Mouse (Mus musculus) G1E (cell line): ENCODE results near the gene Pdpk1. TPM values are rescaled to one million over a fixed set of nuclear protein-coding genes. Genes with fewer than 3 reads are reported as not detected.
A peak's percentile ranks its signal among the peaks of the same experiment; 100 is the strongest.

Experiments used
- ATAC-seq: 2 replicates; pipeline ENCODE4 v1.8.0; 2016; ENCODE audit warnings: mild to moderate bottlenecking; ENCODE audit not compliant: insufficient number of reproducible peaks, poor library complexity, low FRiP score, severe bottlenecking; ENCODE audit errors: extremely low read depth
- DNase-seq: peaks from one replicate; pipeline ENCODE4 v3.0.0; 2012; ENCODE audit warnings: low spot score
- H3K27me3 ChIP-seq: 2 replicates; pipeline ENCODE4 v1.6.1; 2012; ENCODE audit warnings: mild to moderate bottlenecking, low read length, inconsistent platforms; ENCODE audit not compliant: insufficient read depth
- H3K36me3 ChIP-seq: replicated peaks from 2 replicates; pipeline ENCODE3; 2012; ENCODE audit warnings: mild to moderate bottlenecking, inconsistent platforms
- H3K4me1 ChIP-seq: 2 replicates; pipeline ENCODE4 v1.6.1; 2012; ENCODE audit warnings: low read depth, low read length, inconsistent platforms, mixed read lengths; ENCODE audit not compliant: insufficient read depth
- H3K4me3 ChIP-seq: 2 replicates; pipeline ENCODE4 v1.5.1; 2012; ENCODE audit warnings: low read depth, mild to moderate bottlenecking, inconsistent platforms, low read length, moderate library complexity, mixed read lengths
- H3K9me3 ChIP-seq: replicated peaks from 2 replicates; pipeline ENCODE4 v1.6.1; 2012; ENCODE audit warnings: inconsistent platforms
- CTCF ChIP-seq: IDR thresholded peaks from 2 replicates; pipeline ENCODE4 v1.5.1; 2012; ENCODE audit warnings: low read depth, low read length, inconsistent platforms, mixed read lengths
- GATA1 ChIP-seq: IDR thresholded peaks from 2 replicates; pipeline ENCODE4 v1.6.1; 2012; ENCODE audit warnings: borderline replicate concordance, low read length, inconsistent platforms, mixed read lengths
- GATA2 ChIP-seq: IDR thresholded peaks from 2 replicates; pipeline ENCODE4 v1.6.1; 2012; ENCODE audit warnings: low read depth, low read length, inconsistent platforms, borderline replicate concordance
- POLR2AphosphoS5 ChIP-seq: IDR thresholded peaks from 2 replicates; pipeline ENCODE4 v1.6.1; 2012; ENCODE audit warnings: low read depth, low read length, inconsistent platforms; ENCODE audit not compliant: insufficient replicate concordance
- TAL1 ChIP-seq: conservative IDR thresholded peaks from 2 replicates; pipeline ENCODE4 v1.6.1; 2012; ENCODE audit warnings: low read depth, low read length, inconsistent platforms, mixed read lengths
- polyA plus RNA-seq: library from polyadenylated mRNA; stranded (reverse); fragments of >175 nt; gene quantifications from 2 replicates; pipeline ENCODE4 v1.2.3, GENCODE M21; 2012
- total RNA-seq, 2 experiments: library from RNA; stranded (forward) in 1 of 2; stranded (reverse) in 1 of 2; fragments of 200-1000 nt in 1 of 2; fragments of >200 nt in 1 of 2; fragmentation: Nextera tagmentation in 1 of 2; gene quantifications; 2 replicates each; pipeline ENCODE4 v1.2.3; 2014 to 2017

The Pdpk1 gene
- total RNA-seq (2014; fragmentation: Nextera tagmentation) (58.6 and 58.8 TPM in 2 replicates), total RNA-seq (2017) (48.3 and 63.3 TPM in 2 replicates), polyA plus RNA-seq (27.0 and 47.8 TPM in 2 replicates)

DNA sequence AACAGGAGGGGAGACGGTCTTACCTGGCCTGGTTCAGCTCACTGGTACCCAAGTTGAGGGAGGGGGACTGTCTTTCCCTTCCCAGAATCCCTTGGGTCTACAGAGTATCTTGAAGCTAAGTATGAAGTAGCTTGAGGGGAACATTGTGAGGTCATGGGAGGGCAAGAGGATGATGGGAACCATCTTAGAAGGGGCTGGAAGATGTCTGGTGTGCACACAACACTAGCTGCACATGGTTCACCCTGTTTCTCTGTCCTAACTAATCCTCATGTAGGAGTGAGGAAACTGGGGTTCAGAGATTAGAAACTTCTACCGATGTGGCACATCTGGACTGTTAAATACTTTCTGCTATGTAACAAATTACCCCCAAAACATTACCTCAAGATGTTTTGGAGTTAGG is at the start of gene Pdpk1:
Gene Pdpk1, minus strand, starts transcription at position 101 of the 400 bp plus-strand sequence.
- Histone ChIP-seq H3K9me3 (no peaks in the 10 kb centered on the region), H3K36me3 (peaks cover 26% of the 10 kb centered on the region), H3K4me3 (peak within 1 kb of the TSS; percentile 69; the same call in 1 of the 2 replicates), H3K4me1 (peaks cover 38% of the 10 kb centered on the region), H3K27me3 (no peaks in the 10 kb centered on the region)
- no peak for ATAC-seq
- no peak for DNase-seq
- TF ChIP-seq GATA2, result no peak
- TF ChIP-seq TAL1, result no peak
- TF ChIP-seq GATA1, result no peak
- TF ChIP-seq POLR2AphosphoS5, result no peak
- no peak for TF ChIP-seq CTCF

DNA sequence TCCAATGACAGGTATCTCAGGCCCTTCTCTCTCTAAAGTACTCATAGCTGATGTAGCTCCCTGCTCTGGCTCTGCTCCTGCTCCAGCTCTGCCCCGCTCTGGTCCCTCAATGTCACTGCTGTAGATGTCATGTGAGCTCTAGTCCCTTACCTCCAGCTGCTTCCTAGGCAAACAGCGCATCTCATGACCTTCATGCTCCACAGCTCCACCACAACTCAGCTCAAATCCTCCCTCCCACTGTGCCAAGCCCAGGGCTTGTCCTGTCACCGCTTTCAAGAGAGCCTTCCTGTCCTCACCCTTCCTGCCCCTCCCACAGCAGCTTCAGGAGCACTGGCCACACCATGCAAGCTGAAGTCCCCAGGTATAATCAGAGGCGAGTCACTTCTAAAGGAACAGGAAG is 49.0 kb upstream of the Pdpk1 start:
- H3K9me3 ChIP-seq, result no peaks in the 10 kb centered on the region
- DNase-seq, result no peak
- H3K36me3 ChIP-seq, result peaks cover 85% of the 10 kb centered on the region
- peaks cover 97% of the 10 kb centered on the region for H3K4me1 ChIP-seq
- TF ChIP-seq TAL1 (no peak), CTCF (no peak), GATA2 (no peak), POLR2AphosphoS5 (no peak), GATA1 (no peak)
- ATAC-seq, result no peak
- H3K4me3 ChIP-seq, result peak overlapping the region; percentile 60; the same call in 1 of the 2 replicates
- H3K27me3 ChIP-seq, result no peaks in the 10 kb centered on the region

DNA sequence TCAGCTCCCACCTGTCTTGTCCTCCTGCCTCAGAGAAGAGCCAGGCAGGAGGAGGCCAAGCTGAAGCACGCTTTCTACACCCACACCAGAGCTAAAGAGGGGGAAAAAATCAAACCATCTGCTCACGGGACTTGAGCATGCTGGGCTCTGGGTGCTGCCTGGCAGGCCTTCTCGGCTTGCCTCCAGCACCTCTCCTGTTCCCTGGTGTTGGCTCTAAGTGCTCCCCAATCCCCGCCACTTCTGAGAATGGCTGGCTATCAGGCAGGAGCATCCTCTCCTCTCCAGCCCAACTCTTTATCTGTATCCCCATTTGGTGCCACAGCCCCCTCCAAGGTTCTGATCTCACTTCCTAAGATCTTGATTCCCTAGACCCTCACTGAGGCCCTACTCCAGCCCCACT is 48.5 kb upstream of the Pdpk1 start:
- Histone ChIP-seq H3K36me3 (peaks cover 86% of the 10 kb centered on the region), H3K9me3 (no peaks in the 10 kb centered on the region), H3K27me3 (no peaks in the 10 kb centered on the region), H3K4me1 (peaks cover 97% of the 10 kb centered on the region), H3K4me3 (peak overlapping the region; percentile 62; the same call in 1 of the 2 replicates)
- DNase-seq (no peak), ATAC-seq (no peak)
- TF ChIP-seq GATA1 (no peak), TAL1 (peak; percentile 54)

- H3K4me1 ChIP-seq, result peaks cover 99% of the 10 kb centered on the region
- no peaks in the 10 kb centered on the region for H3K9me3 ChIP-seq
- TF ChIP-seq GATA1 (no peak), CTCF (no peak)
- peak; percentile 59 for ATAC-seq
- H3K4me3 ChIP-seq, result peak overlapping the region; percentile 63
- DNase-seq, result no peak
- no peaks in the 10 kb centered on the region for H3K27me3 ChIP-seq
- peaks cover 99% of the 10 kb centered on the region for H3K36me3 ChIP-seq
Measured at GRCm38 (mm10) chr17:24197032-24197824, 46.5 kb upstream of the Pdpk1 start.

GRCm38 (mm10) chr17:24195349-24195748 is 44.6 kb upstream of the Pdpk1 start:
- H3K4me3 ChIP-seq, result no peak overlapping the region; the same call in 1 of the 2 replicates
- no peak for DNase-seq
- H3K9me3 ChIP-seq, result no peaks in the 10 kb centered on the region
- no peak for ATAC-seq
- peaks cover 95% of the 10 kb centered on the region for H3K36me3 ChIP-seq
- no peak for TF ChIP-seq TAL1
- no peak for TF ChIP-seq CTCF
- TF ChIP-seq GATA2, result no peak
- TF ChIP-seq GATA1, result no peak
- no peak for TF ChIP-seq POLR2AphosphoS5
- H3K4me1 ChIP-seq, result peaks cover 95% of the 10 kb centered on the region
- no peaks in the 10 kb centered on the region for H3K27me3 ChIP-seq

GRCm38 (mm10) chr17:24193769-24194168 is 43.0 kb upstream of the Pdpk1 start:
- ATAC-seq (no peak), DNase-seq (no peak)
- Histone ChIP-seq H3K36me3 (peaks cover 92% of the 10 kb centered on the region), H3K27me3 (no peaks in the 10 kb centered on the region), H3K4me3 (peak overlapping the region; percentile 30; the same call in 1 of the 2 replicates), H3K9me3 (no peaks in the 10 kb centered on the region), H3K4me1 (peaks cover 84% of the 10 kb centered on the region)
- no peak for TF ChIP-seq GATA2
- TF ChIP-seq TAL1, result no peak
- no peak for TF ChIP-seq CTCF
- no peak for TF ChIP-seq POLR2AphosphoS5
- no peak for TF ChIP-seq GATA1
